Mouse (Mus musculus) intestine, postnatal 0 days (tissue): ENCODE data around the gene Iqch. TPM values are rescaled to one million over a fixed set of nuclear protein-coding genes. Genes with fewer than 3 reads are reported as not detected.
"Not testable (repeated sequence)": the region's sequence is repeated elsewhere in the genome, so short reads cannot be mapped to it uniquely, and the experiment has no call there.

Experiments used
- ATAC-seq: fragments of 200-750 bp; cut with Nextera tagmentation; 2 replicates; pipeline ENCODE4 v1.8.0; 2017; ENCODE audit warnings: mild to moderate bottlenecking, moderate TSS enrichment, moderate library complexity
- H3K27ac ChIP-seq: fragments of 300-500 bp; sonication (generic); 2 replicates; pipeline ENCODE4 v1.5.1; 2014; ENCODE audit warnings: mild to moderate bottlenecking, low read depth, low read length, moderate library complexity
- H3K27me3 ChIP-seq: fragments of 300-500 bp; sonication (generic); replicated peaks from 2 replicates; pipeline ENCODE4 v1.6.1; 2014; ENCODE audit warnings: low read length, mixed read lengths; ENCODE audit not compliant: control insufficient read depth, insufficient read depth
- H3K36me3 ChIP-seq: fragments of 300-500 bp; sonication (generic); 2 replicates; pipeline ENCODE4 v1.6.1; 2014; ENCODE audit warnings: mild to moderate bottlenecking, moderate library complexity; ENCODE audit not compliant: control insufficient read depth, insufficient read depth
- H3K4me1 ChIP-seq: fragments of 300-500 bp; sonication (generic); replicated peaks from 2 replicates; pipeline ENCODE4 v1.6.1; 2014; ENCODE audit warnings: antibody characterized with exemption, low read length, mixed read lengths; ENCODE audit not compliant: control insufficient read depth, insufficient read depth
- H3K4me2 ChIP-seq: fragments of 300-500 bp; sonication (generic); replicated peaks from 2 replicates; pipeline ENCODE4 v1.6.1; 2014; ENCODE audit warnings: low read depth, mild to moderate bottlenecking, moderate library complexity
- H3K4me3 ChIP-seq: fragments of 300-500 bp; sonication (generic); 2 replicates; pipeline ENCODE4 v1.5.1; 2014; ENCODE audit warnings: low read depth, low read length
- H3K9ac ChIP-seq: fragments of 300-500 bp; sonication (generic); 2 replicates; pipeline ENCODE4 v1.6.1; 2014; ENCODE audit warnings: mild to moderate bottlenecking, low read depth, low read length
- H3K9me3 ChIP-seq: fragments of 300-500 bp; sonication (generic); 2 replicates; pipeline ENCODE4 v1.6.1; 2016; ENCODE audit warnings: mixed run types; ENCODE audit not compliant: control insufficient read depth
- CTCF ChIP-seq: sonication (generic); IDR thresholded peaks from 2 replicates; pipeline ENCODE4 v1.5.1; 2016; ENCODE audit warnings: low read depth, mild to moderate bottlenecking, control low read depth, antibody characterized with exemption, moderate library complexity
- WGBS: fragments of 180-500 bp; shearing (Covaris S2); extraction: QIAGEN DNeasy Blood & Tissue Kit; methylation state at CpG from one replicate; pipeline ENCODE4 v1.1.7; 2014; 5-methylcytosine and 5-hydroxymethylcytosine counted together
- polyA plus RNA-seq: library from polyadenylated mRNA; unstranded; fragments of >200 nt; fragmentation: Nextera tagmentation; extraction: Ambion mirVana; gene quantifications from 2 replicates; pipeline ENCODE4 v1.2.1, GENCODE M21; 2015

Iqch gene
- polyA plus RNA-seq, 1 experiment from 2014 or later = not detected

- H3K36me3 ChIP-seq = no peaks in the 10 kb centered on the region
- H3K4me2 ChIP-seq = no peak overlapping the region
- no peaks in the 10 kb centered on the region; the same call in 1 of the 2 replicates for H3K27me3 ChIP-seq
- H3K4me3 ChIP-seq = no peak overlapping the region
- no peak for ATAC-seq
- H3K9me3 ChIP-seq = no peaks in the 10 kb centered on the region
- no peak for TF ChIP-seq CTCF
- WGBS = 64% methylated on average over 2 of the region's 2 CpGs
- H3K27ac ChIP-seq = no peak overlapping the region
- H3K4me1 ChIP-seq = no peaks in the 10 kb centered on the region
- no peak overlapping the region for H3K9ac ChIP-seq
Observed at GRCm38 (mm10) chr9:63563436-63563835, 38.9 kb downstream of the Iqch start.

DNA sequence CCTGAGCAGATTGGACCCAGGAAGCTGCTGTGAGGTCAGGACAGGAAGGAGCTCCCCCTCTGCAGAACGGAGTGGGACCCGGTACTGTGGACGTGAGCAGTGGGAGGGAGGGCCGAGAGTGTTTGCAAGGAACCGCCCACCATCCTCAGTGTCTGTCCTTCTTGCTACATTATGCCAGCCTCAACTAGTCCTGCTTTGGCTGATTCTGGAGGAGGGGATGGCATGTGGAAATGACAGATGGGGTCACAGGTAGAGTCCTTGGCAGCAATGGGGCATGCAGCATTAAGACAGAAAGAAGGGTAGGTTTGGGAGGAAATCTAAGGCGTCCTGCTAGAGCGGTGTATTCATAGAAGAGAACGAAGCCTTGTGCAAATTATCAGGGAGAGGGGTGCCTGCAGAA is 40.4 kb downstream of the Iqch start:
- 68% methylated on average over 8 of the region's 8 CpGs for WGBS
- Histone ChIP-seq H3K27ac (no peak overlapping the region), H3K36me3 (no peaks in the 10 kb centered on the region), H3K4me3 (no peak overlapping the region), H3K4me1 (no peaks in the 10 kb centered on the region), H3K9me3 (no peaks in the 10 kb centered on the region), H3K9ac (no peak overlapping the region), H3K27me3 (no peaks in the 10 kb centered on the region; the same call in 1 of the 2 replicates), H3K4me2 (no peak overlapping the region)
- ATAC-seq = no peak
- TF ChIP-seq CTCF = no peak

DNA sequence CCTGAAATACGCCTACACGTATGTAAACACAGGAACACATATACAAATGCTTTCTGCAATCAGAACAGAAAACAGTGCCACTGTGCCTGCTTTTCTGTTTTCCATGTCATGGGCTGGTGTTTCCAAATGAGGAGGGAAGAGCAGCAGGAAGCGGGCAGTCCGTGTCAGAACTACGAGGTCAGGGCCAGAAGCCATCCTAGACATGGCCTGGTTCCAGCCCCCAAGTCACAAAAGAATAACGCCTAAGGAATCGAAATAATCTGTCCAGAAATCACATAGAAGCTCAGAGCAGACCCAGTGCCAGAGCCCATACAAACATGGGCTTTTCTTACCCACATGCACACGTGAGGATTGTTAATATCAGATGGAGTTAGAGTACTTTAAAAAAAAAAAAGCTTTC is 45.4 kb downstream of the Iqch start:
- H3K27ac ChIP-seq = no peak overlapping the region
- no peak overlapping the region for H3K4me2 ChIP-seq
- no peaks in the 10 kb centered on the region for H3K9me3 ChIP-seq
- H3K27me3 ChIP-seq = no peaks in the 10 kb centered on the region; the same call in 1 of the 2 replicates
- no peak overlapping the region for H3K4me3 ChIP-seq
- no peaks in the 10 kb centered on the region for H3K36me3 ChIP-seq
- no peak overlapping the region for H3K9ac ChIP-seq
- 82% methylated on average over 8 of the region's 8 CpGs for WGBS
- no peaks in the 10 kb centered on the region for H3K4me1 ChIP-seq
- no peak for ATAC-seq
- no peak for TF ChIP-seq CTCF

DNA sequence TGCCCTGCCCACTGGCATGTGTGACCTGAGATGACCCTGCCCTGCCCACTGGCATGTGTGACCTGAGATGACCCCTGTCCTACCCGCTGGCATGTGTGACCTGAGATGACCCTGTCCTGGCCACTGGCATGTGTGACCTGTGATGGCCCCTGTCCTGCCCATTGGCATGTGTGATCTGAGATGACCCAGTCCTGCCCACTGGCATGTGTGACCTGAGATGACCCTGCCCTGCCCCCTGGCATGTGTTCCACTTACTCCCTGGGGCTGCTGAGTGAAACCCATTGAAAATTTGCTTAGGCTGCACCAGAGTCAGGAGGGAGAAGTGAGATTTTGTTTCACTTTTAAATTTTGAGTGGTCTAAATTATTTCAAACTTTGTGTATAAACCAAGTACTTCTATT is 46.0 kb downstream of the Iqch start:
- Histone ChIP-seq H3K27me3 (no peaks in the 10 kb centered on the region; the same call in 1 of the 2 replicates), H3K36me3 (no peaks in the 10 kb centered on the region), H3K27ac (no peak overlapping the region), H3K4me1 (no peaks in the 10 kb centered on the region), H3K9me3 (no peaks in the 10 kb centered on the region), H3K4me3 (no peak overlapping the region), H3K9ac (no peak overlapping the region), H3K4me2 (no peak overlapping the region)
- no peak for TF ChIP-seq CTCF
- 79% methylated on average over 1 of the region's 1 CpGs for WGBS
- ATAC-seq = no peak

GRCm38 (mm10) chr9:63555460-63555990 is 46.8 kb downstream of the Iqch start:
- TF ChIP-seq CTCF = no peak

DNA sequence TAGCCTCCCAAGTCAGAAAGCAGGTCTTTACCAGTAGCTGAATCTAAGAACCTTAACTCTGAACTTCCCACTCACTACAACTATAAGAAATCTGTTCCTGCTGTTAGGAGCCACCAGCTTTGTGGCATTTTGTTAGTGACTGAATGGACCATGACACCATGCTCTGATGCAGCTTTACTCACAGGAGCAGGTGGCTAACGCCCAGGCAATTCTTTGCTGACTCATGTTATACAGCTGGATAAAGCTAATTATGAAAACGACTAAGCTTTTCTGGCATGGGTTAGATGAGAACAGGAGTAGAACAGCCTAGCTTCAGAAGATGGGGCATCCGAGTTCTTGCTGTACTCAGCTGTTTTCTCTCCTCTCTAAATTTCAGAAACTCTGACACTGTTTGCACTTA is 48.7 kb downstream of the Iqch start:
- WGBS = 70% methylated on average over 3 of the region's 3 CpGs
- Histone ChIP-seq H3K4me1 (no peaks in the 10 kb centered on the region), H3K9me3 (no peaks in the 10 kb centered on the region), H3K4me2 (no peak overlapping the region), H3K27me3 (no peaks in the 10 kb centered on the region), H3K9ac (no peak overlapping the region), H3K4me3 (no peak overlapping the region), H3K36me3 (no peaks in the 10 kb centered on the region), H3K27ac (no peak overlapping the region)
- TF ChIP-seq CTCF = no peak
- no peak for ATAC-seq

More at GRCm38 (mm10) chr9:63555460-63555990, 46.8 kb downstream of the Iqch start:
- no peak overlapping the region for H3K27ac ChIP-seq
- WGBS = 71% methylated on average over 3 of the region's 3 CpGs
- H3K27me3 ChIP-seq = no peaks in the 10 kb centered on the region; the same call in 1 of the 2 replicates
- no peaks in the 10 kb centered on the region for H3K36me3 ChIP-seq
- H3K4me3 ChIP-seq = no peak overlapping the region
- H3K9me3 ChIP-seq = no peaks in the 10 kb centered on the region
- H3K9ac ChIP-seq = no peak overlapping the region
- ATAC-seq = no peak
- no peaks in the 10 kb centered on the region for H3K4me1 ChIP-seq
- H3K4me2 ChIP-seq = no peak overlapping the region

DNA sequence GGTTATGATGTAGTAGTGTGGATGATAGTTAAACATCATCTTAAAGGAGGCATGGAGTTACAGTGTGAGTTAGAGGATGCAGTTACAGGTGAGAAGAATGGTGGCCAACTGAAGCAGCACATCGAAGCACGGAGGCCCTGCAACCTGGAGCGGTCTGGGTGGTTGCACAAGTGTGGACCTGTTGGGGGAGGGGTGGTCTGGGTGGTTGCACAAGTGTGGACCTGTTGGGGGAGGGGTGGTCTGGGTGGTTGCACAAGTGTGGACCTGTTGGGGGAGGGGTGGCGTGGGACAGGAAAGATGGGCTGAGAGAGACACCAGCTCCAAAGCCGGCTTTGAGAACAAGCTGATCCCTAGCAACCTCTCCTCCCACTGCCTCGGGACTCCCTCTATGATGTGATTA is 51.6 kb downstream of the Iqch start:
- H3K27ac ChIP-seq, H3K4me2 ChIP-seq, H3K9me3 ChIP-seq, H3K9ac ChIP-seq, H3K27me3 ChIP-seq, H3K4me1 ChIP-seq, H3K36me3 ChIP-seq, H3K4me3 ChIP-seq, ATAC-seq: not testable (repeated sequence)
- 87% methylated on average over 6 of the region's 6 CpGs for WGBS
